ENCODE assay signal across 8 mouse cellular contexts in the genomic region with DNA sequence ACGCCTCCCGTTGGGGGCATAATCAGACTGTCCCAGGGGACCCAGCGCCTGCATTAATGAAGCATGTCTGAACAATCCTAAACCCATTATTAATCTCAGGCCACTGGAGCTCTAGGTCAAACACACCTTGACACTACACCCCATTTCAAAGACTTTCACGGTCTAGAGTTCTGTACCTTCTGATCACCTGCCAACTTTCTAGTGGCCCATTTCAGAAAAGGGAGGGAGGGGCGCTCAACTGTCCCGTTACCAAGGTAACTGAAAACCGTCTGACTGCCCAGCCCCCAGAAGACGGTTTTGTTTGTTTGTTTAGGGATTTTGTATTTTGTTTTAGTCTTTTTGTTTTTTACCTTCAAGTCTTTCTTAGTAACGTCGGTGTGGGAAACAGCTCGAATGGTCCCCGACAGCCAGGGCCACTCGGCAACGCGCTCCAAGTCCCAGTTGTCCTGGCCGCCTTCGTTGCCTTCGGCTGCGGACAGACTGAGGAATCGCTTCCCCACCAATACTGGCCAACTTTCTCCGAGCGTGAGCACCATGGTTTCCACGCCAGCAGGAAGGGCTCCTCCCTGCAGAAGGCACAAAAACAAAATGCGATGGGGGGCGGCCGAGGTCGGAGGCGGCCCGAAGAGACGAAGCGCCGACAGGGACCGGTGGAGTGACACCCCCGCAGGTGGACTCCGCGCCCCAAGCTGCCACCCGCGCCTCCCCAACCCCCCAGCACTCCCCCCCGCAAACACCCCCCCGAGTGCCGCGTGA. TPM values are rescaled to one million over a fixed set of nuclear protein-coding genes. Genes with fewer than 3 reads are reported as not detected.
A peak's percentile ranks its signal among the peaks of the same experiment; 100 is the strongest.
DNase-seq lines count a peak whose midpoint lies in the region; ATAC-seq and TF ChIP-seq lines count a peak whose summit lies in the region.

No protein-coding gene starts in this region.

- H3K27me3 ChIP-seq in C2C12 (ENCODE audit: control insufficient read depth, insufficient read depth, insufficient read length): no peaks in the 10 kb centered on the region
- H3K27me3 ChIP-seq in forebrain, embryonic 12.5 days: peaks cover 4% of the 10 kb centered on the region; the same call in 1 of the 2 replicates
- H3K27me3 ChIP-seq in heart, embryonic 15.5 days: 0 out of 2 replicates have a peak, but pooled peaks cover 4% of the 10 kb centered on the region

- H3K36me3 ChIP-seq in C2C12 (ENCODE audit: control insufficient read depth, insufficient read depth): peaks cover 22% of the 10 kb centered on the region
- H3K36me3 ChIP-seq in forebrain, embryonic 12.5 days (replicated peaks): peaks cover 16% of the 10 kb centered on the region
- peaks cover 19% of the 10 kb centered on the region for H3K36me3 ChIP-seq in heart, embryonic 15.5 days

- 1% methylated on average over 41 of the region's 42 CpGs for WGBS in forebrain, embryonic 12.5 days
- WGBS in heart, embryonic 15.5 days: 4% methylated on average over 38 of the region's 42 CpGs

- peaks cover 5% of the 10 kb centered on the region for H3K79me3 ChIP-seq in C2C12 (ENCODE audit: low read depth)

- peak; percentile 46 to 69 for DNase-seq in kidney, postnatal 36 days
- DNase-seq in lung, adult 18-20 months: peak; percentile 64 to 66
- peak; percentile 38 for DNase-seq in ovary, postnatal 14 days (ENCODE audit: low spot score)
- peak; percentile 44 to 55 for DNase-seq in urinary bladder, adult 18-20 months (ENCODE audit: low spot score in 2 of 2)

- peaks cover 14% of the 10 kb centered on the region for H3K4me1 ChIP-seq in bone marrow macrophage, adult 2 months (ENCODE audit: control insufficient read depth, insufficient read depth, low read length)
- peaks cover 30% of the 10 kb centered on the region for H3K4me1 ChIP-seq in forebrain, embryonic 12.5 days
- peaks cover 21% of the 10 kb centered on the region for H3K4me1 ChIP-seq in heart, embryonic 15.5 days (replicated peaks)

- H3K4me3 ChIP-seq in C2C12 (ENCODE audit: insufficient read depth, poor library complexity, severe bottlenecking): peak overlapping the region; percentile 71
- H3K4me3 ChIP-seq in bone marrow macrophage, adult 2 months (ENCODE audit: insufficient read depth, low read length): peak overlapping the region; percentile 63
- peak overlapping the region; percentile 75 for H3K4me3 ChIP-seq in forebrain, embryonic 12.5 days (replicated peaks)
- H3K4me3 ChIP-seq in heart, embryonic 15.5 days: peak overlapping the region; percentile 79

- ATAC-seq in forebrain, embryonic 12.5 days (ENCODE audit: low FRiP score): no peak
- no peak for ATAC-seq in heart, embryonic 15.5 days (replicated peaks; ENCODE audit: insufficient number of reproducible peaks, insufficient read depth, low FRiP score, low read depth)

- peak overlapping the region; percentile 68 for H3K4me2 ChIP-seq in forebrain, embryonic 12.5 days
- peak overlapping the region; percentile 71 for H3K4me2 ChIP-seq in heart, embryonic 15.5 days

- H3K9ac ChIP-seq in forebrain, embryonic 12.5 days: peak overlapping the region; percentile 89
- peak overlapping the region; percentile 91 for H3K9ac ChIP-seq in heart, embryonic 15.5 days

- H3ac ChIP-seq in C2C12 (ENCODE audit: control insufficient read depth, insufficient read length, low read depth): peak overlapping the region; percentile 88

- peak overlapping the region; percentile 91 for H3K27ac ChIP-seq in bone marrow macrophage, adult 2 months (ENCODE audit: insufficient read depth, low read depth, low read length)
- peak overlapping the region; percentile 99 for H3K27ac ChIP-seq in forebrain, embryonic 12.5 days
- H3K27ac ChIP-seq in heart, embryonic 15.5 days: peak overlapping the region; percentile 97

- TF ChIP-seq CTCF in C2C12 (IDR thresholded peaks at IDR 0.05; ENCODE audit: control insufficient read depth, insufficient read depth, insufficient read length): no peak
- TF ChIP-seq CTCF in bone marrow macrophage, adult 2 months (IDR thresholded peaks at IDR 0.05; ENCODE audit: low read depth, low read length): no peak

- no peak for TF ChIP-seq POLR2A in bone marrow macrophage, adult 2 months (IDR thresholded peaks at IDR 0.05; ENCODE audit: borderline replicate concordance, low read depth, low read length)

- H3K9me3 ChIP-seq in forebrain, embryonic 12.5 days: no peaks in the 10 kb centered on the region
- H3K9me3 ChIP-seq in heart, embryonic 15.5 days (replicated peaks): no peaks in the 10 kb centered on the region

- H3K79me2 ChIP-seq in C2C12 (ENCODE audit: control insufficient read depth, insufficient read depth): peaks cover 19% of the 10 kb centered on the region

TF ChIP-seq in C2C12, 6 proteins besides CTCF, POLR2A, EP300 and RAD21:
- TF ChIP-seq MYOD1 (IDR thresholded peaks at IDR 0.05; ENCODE audit: control insufficient read depth, insufficient read length, low read depth): no peak
- no peak for TF ChIP-seq FOSL1 (IDR thresholded peaks at IDR 0.05; ENCODE audit: insufficient read depth, low read length, poor library complexity, severe bottlenecking)
- no peak for TF ChIP-seq MAX (IDR thresholded peaks at IDR 0.05)
- TF ChIP-seq USF1 (IDR thresholded peaks at IDR 0.05; ENCODE audit: low read depth): no peak
- TF ChIP-seq CEBPB (IDR thresholded peaks at IDR 0.05; ENCODE audit: low read depth): no peak
TF ChIP-seq in C2C12: peak in this region for 0.

RNA-seq across cellular contexts. Expression of gene Kdm3a, which starts 0.9 kb away (rescaled TPM):
- polyA plus RNA-seq in C2C12 (2012; fragmentation: generic; extraction: Trizol): 4.9 TPM
- polyA plus RNA-seq in bone marrow macrophage, adult 2 months (2012; ENCODE audit: insufficient read depth, insufficient read length, missing spikeins): 37.1 and 37.4 TPM in 2 replicates
- polyA plus RNA-seq in forebrain, embryonic 12.5 days (2016; fragmentation: Nextera tagmentation; extraction: Ambion mirVana): 102 TPM in 2 replicates
- polyA plus RNA-seq in heart, embryonic 15.5 days (2015; fragmentation: Nextera tagmentation; extraction: Ambion mirVana): 30.3 and 36.8 TPM in 2 replicates
